Mouse (Mus musculus) small intestine, adult 2 months (tissue): ENCODE results near the gene Rpl23.

ENCODE experiments used
- CTCF ChIP-seq: fragments of 200-500 bp; IDR thresholded peaks from 2 replicates; pipeline ENCODE4 v1.5.1; 2012; ENCODE audit warnings: low read depth, mild to moderate bottlenecking, control low read depth, inconsistent platforms, low read length, moderate library complexity, mixed read lengths; ENCODE audit not compliant: insufficient replicate concordance, insufficient read length; ENCODE audit errors: extremely low read depth
- POLR2A ChIP-seq: fragments of 200-500 bp; IDR thresholded peaks from 2 replicates; pipeline ENCODE4 v1.6.1; 2012; ENCODE audit warnings: low read depth, mild to moderate bottlenecking, control low read depth, inconsistent platforms, low read length, moderate library complexity

GRCm38 (mm10) chr11:97825295-97825694, 43.1 kb upstream of the Rpl23 start:
- no peak for TF ChIP-seq CTCF
- TF ChIP-seq POLR2A, result no peak
